Mouse (Mus musculus) bone marrow, adult 2 months (tissue): Measurements from ENCODE around the gene Agmat. TPM values are rescaled to one million over a fixed set of nuclear protein-coding genes. Genes with fewer than 3 reads are reported as not detected.

Experiments used
- H3K27ac ChIP-seq: fragments of 200-500 bp; 2 replicates; pipeline ENCODE4 v1.5.1; 2012; ENCODE audit warnings: low read depth, mild to moderate bottlenecking, control low read depth, inconsistent platforms, low read length; ENCODE audit not compliant: control insufficient read depth, poor library complexity, insufficient read depth
- H3K4me1 ChIP-seq: fragments of 200-500 bp; 2 replicates; pipeline ENCODE4 v1.6.1; 2011; ENCODE audit warnings: low read length; ENCODE audit not compliant: control insufficient read depth, insufficient read depth
- H3K4me3 ChIP-seq: fragments of 200-500 bp; replicated peaks from 2 replicates; pipeline ENCODE3; 2011; ENCODE audit warnings: mild to moderate bottlenecking, low read depth, low read length, control low read depth; ENCODE audit not compliant: control insufficient read depth
- CTCF ChIP-seq: fragments of 200-500 bp; IDR thresholded peaks from 2 replicates; pipeline ENCODE4 v1.5.1; 2011; ENCODE audit warnings: low read length, control low read depth; ENCODE audit not compliant: control insufficient read depth, insufficient read depth
- POLR2A ChIP-seq: fragments of 200-500 bp; IDR thresholded peaks from 2 replicates; pipeline ENCODE4 v1.6.1; 2011; ENCODE audit warnings: low read depth, mild to moderate bottlenecking, control low read depth, low read length, borderline replicate concordance; ENCODE audit not compliant: control insufficient read depth
- WGBS: fragments of 180-500 bp; shearing (Covaris S2); methylation state at CpG from one replicate; pipeline ENCODE4 v1.1.7; 2018; 5-methylcytosine and 5-hydroxymethylcytosine counted together
- polyA plus RNA-seq: library from polyadenylated mRNA; stranded (reverse); fragments of >200 nt; gene quantifications from 2 replicates; pipeline ENCODE4 v1.2.4, GENCODE M21; 2011; ENCODE audit warnings: low replicate concordance; ENCODE audit not compliant: missing spikeins, insufficient read depth, insufficient read length

The Agmat gene
- polyA plus RNA-seq, 1 experiment, result 1.8 TPM

DNA sequence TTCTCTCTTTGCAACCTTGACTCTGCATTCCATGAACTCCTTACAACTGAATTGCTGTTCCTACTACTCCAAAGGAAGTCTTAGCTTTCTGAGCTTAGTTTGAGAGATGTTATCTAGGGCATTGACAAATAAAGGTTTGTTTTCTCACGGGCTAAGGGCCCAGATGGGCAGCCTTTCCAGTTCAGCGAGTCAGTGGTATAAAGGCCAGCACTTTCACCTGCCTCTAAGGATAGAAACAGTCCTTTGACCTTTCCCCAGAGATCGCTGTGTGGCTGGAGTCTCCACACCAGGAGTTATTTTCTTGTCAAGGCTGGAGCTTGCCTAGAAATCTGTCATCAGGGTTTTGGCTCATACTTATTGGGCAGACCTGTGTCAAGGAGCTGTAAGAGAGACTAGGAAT lies 20.7 kb upstream of the Agmat start:
- 74% methylated on average over 3 of the region's 3 CpGs for WGBS
- Histone ChIP-seq H3K4me3 (no peak overlapping the region), H3K4me1 (peaks cover 4% of the 10 kb centered on the region; the same call in 1 of the 2 replicates), H3K27ac (no peak overlapping the region)
- TF ChIP-seq POLR2A (no peak), CTCF (no peak)

DNA sequence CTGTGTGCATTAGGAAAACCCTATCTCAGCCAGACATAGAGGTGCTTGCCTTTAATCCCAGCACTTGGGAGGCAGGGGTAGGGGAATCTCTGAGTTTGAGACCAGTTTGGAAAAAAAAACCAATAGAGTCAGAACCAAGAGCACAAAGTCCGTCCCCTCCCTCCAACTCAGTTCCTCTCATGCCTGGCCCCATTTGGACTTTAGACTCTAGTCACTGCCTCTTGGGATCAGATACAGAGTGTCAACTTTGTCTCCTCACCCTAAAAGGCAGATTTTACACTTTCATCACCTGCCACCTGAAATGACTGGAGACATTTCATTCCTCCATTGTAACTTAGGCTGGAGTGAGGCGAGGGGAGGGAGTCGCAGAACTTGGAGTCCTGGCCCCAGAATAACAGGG lies 17.2 kb upstream of the Agmat start:
- Histone ChIP-seq H3K4me3 (no peak overlapping the region), H3K27ac (no peak overlapping the region), H3K4me1 (peaks cover 3% of the 10 kb centered on the region; the same call in 1 of the 2 replicates)
- TF ChIP-seq CTCF, result no peak
- WGBS, result 86% methylated on average over 3 of the region's 3 CpGs

DNA sequence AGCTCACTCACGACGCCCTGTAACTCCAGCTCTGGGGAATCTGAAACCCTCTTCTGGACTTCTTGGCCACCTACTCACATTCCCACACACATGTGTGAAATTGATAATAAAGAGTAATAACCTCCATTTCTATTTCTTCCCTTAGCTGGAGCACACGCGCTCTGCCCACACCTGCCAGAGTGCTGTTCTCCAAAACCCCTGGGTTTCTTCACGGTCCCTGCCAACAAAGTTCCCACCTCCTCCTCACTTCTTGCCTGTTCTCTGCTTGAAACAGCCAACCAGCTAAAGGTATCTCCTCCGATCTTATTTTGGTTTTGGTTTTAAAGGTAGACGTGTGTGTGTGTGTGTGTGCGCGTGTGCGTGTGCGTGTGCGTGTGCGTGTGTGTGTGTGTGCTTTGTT lies 16.1 kb upstream of the Agmat start:
- TF ChIP-seq CTCF (no peak), POLR2A (no peak)
- Histone ChIP-seq H3K4me1 (peaks cover under 1% of the 10 kb centered on the region; the same call in 1 of the 2 replicates), H3K27ac (no peak overlapping the region), H3K4me3 (no peak overlapping the region)
- WGBS, result 89% methylated on average over 13 of the region's 13 CpGs

DNA sequence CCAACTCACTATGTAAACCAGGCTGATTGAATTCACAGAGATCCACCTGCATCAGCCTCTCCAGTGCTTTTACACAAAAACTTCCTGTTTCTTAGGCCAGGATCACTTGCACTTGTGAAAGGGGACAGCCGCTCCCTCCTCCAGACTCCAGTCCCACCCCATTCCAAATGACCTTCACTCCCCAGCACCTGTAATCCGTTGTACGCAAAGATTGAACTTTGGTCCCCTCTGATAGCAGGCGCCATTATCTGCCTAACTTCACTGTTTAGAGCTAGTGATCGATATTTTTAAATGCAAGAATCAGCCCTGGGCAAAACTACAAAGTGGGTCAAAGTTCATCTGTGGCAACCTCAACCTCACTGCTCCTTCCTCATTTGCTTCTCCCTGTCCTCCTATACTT lies 14.7 kb upstream of the Agmat start:
- Histone ChIP-seq H3K4me1 (no peaks in the 10 kb centered on the region; the same call in 1 of the 2 replicates), H3K27ac (no peak overlapping the region), H3K4me3 (no peak overlapping the region)
- TF ChIP-seq POLR2A (no peak), CTCF (no peak)
- 73% methylated on average over 5 of the region's 5 CpGs for WGBS

DNA sequence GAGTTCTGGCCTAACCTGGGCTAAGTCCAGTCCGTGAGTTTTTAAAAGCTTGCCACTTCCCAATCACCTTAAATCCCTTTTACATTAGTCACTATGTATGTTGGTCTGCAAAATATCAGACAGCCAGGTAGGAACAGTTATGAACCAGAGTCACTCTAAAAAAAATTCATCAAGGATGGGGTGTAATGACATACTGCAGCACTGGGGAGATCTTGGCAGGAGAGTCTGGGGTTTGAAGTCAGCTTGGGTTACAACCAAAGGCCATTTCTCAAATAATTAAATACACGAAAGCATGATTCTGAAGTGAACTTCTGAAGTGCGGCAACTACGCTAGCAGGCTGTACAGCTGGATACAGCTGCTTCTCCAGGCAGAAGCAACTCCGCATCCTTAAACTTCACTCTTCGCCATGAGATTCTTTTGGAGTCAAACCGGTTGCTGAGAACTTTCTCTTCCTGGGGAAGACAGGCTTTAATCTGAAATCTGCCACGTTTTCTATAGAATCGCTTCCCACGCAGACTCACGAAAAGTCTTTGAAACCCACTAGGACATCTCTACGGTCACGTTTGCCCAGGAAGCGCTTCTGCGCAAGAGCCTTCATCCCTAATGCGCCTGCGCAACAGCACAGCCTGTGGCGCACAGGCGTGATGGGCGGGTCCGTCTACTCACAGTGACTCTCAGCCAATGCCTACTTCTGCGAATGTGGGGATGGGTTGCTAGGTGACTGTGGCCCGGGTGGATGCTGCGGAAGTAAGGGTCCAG lies 11.8 kb upstream of the Agmat start:
- WGBS, result 8% methylated on average over 24 of the region's 24 CpGs
- no peak overlapping the region for H3K27ac ChIP-seq
- H3K4me3 ChIP-seq, result peak overlapping the region; percentile 9
- H3K4me1 ChIP-seq, result no peaks in the 10 kb centered on the region; the same call in 1 of the 2 replicates
- peak; percentile 38; the same call in 1 of the 2 replicates for TF ChIP-seq POLR2A
- TF ChIP-seq CTCF, result no peak

DNA sequence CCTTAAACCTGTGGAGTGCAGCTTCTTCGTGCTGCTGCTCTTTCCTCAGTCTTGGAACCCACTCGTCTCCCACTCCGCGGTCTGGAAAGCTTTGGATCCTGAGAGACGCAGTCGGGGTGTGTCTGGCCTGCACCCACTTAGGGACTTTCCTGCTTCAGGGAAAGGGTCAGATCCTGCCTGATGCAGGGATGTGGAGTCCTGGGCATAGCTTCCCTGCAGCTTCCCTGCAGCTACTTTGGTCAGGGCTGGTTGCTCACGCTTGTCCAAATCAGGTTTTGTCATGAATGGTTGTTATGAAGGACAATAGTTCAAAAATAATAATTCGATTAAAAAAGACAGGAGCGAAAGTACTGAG lies 11.3 kb upstream of the Agmat start:
- Histone ChIP-seq H3K4me3 (peak overlapping the region; percentile 9), H3K27ac (no peak overlapping the region), H3K4me1 (no peaks in the 10 kb centered on the region; the same call in 1 of the 2 replicates)
- WGBS, result 39% methylated on average over 9 of the region's 9 CpGs
- TF ChIP-seq POLR2A (no peak), CTCF (no peak)

DNA sequence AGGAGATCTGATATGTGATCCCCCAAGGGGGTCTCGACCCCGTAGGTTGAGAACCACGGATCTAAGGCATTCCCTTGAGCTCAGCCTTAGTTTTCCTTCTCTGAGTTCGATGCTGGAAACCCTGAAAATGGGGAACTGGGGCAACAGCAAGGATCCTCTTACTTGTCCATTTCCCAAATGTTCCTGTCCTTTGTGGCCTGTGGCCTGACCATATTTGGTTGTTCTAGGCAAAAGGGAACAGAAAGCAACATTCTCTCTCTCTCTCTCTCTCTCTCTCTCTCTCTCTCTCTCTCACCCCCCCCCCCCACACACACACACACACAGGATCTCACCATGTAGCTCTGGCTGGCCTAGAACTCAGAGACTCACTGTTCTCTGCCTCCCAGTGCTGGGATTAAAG lies 9.6 kb upstream of the Agmat start:
- no peak overlapping the region; the same call in 1 of the 2 replicates for H3K27ac ChIP-seq
- H3K4me1 ChIP-seq, result no peaks in the 10 kb centered on the region; the same call in 1 of the 2 replicates
- H3K4me3 ChIP-seq, result no peak overlapping the region
- TF ChIP-seq POLR2A (no peak), CTCF (no peak)
- 44% methylated on average over 4 of the region's 4 CpGs for WGBS

DNA sequence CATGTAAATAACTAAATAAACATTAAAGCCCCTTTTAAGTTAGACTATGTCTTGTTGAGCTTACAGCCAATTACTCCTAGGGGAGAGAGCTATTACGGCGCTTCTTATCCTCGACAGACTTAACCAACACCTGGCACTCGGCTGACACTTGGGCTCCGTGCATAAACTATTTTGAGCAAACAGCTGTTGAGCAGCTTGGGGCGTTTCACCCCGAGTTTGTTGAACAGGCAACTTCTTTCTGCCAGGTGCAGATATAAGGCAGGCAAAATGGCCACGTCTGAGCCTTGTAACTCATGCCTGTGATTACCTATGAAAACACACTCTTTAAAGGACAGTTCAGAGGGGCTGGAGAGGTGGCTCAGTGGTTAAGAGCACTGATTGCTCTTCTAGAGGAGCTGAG lies 8.5 kb upstream of the Agmat start:
- H3K4me3 ChIP-seq, result no peak overlapping the region
- H3K4me1 ChIP-seq, result no peaks in the 10 kb centered on the region; the same call in 1 of the 2 replicates
- no peak overlapping the region for H3K27ac ChIP-seq
- no peak for TF ChIP-seq POLR2A
- TF ChIP-seq CTCF, result no peak
- WGBS, result 68% methylated on average over 8 of the region's 8 CpGs
